Mouse (Mus musculus) C2C12 (cell line): ENCODE results near the gene Dock1.

ENCODE experiments used
- CTCF ChIP-seq: IDR thresholded peaks from one replicate; pipeline ENCODE4 v1.5.1; 2011; ENCODE audit not compliant: control insufficient read depth, insufficient read depth, insufficient read length
- MAX ChIP-seq: IDR thresholded peaks from one replicate; pipeline ENCODE4 v1.6.1; 2011; ENCODE audit warnings: mild to moderate bottlenecking, control low read depth
- MYOD1 ChIP-seq: IDR thresholded peaks from one replicate; pipeline ENCODE4 v1.6.1; 2011; ENCODE audit warnings: low read depth; ENCODE audit not compliant: control insufficient read depth, insufficient read length
- MYOG ChIP-seq: IDR thresholded peaks from one replicate; pipeline ENCODE4 v1.6.1; 2011; ENCODE audit not compliant: control insufficient read depth, insufficient read length; ENCODE audit errors: extremely low read depth

- TF ChIP-seq MYOD1 (no peak), MAX (no peak), CTCF (no peak), MYOG (no peak)
Observed at GRCm38 (mm10) chr7:134753417-134753816, 83.0 kb downstream of the Dock1 start.
